Mouse (Mus musculus): ENCODE results near the gene Casp3. TPM values are rescaled to one million over a fixed set of nuclear protein-coding genes. Genes with fewer than 3 reads are reported as not detected.

The Casp3 gene
- polyA plus RNA-seq, 1 experiment from 2014 or later: 212 TPM

DNA sequence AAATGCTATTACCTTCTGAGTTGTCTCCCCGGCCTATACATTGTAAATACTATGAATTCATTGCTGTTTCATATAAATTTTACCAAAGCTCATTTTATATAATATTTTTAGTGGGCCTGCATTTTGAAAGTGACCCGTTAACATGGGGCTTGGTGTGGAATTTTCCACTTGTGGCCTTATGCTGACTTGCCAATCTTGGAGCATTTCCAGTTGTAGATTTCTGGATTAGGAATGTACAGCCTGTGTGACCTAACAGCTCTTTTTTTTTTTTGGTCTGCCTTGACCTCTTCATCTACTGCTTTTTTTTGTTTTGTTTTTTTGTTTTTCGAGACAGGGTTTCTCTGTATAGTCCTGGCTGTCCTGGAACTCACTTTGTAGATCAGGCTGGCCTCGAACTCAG lies 13.8 kb downstream of the Casp3 start:
- no peak overlapping the region for H3K4me3 ChIP-seq (replicated peaks)
- H3K27me3 ChIP-seq (replicated peaks): no peaks in the 10 kb centered on the region
- H3K9me3 ChIP-seq (replicated peaks): no peaks in the 10 kb centered on the region
- peaks cover 53% of the 10 kb centered on the region for H3K36me3 ChIP-seq
- 94% methylated on average over 4 of the region's 4 CpGs for WGBS
- H3K4me1 ChIP-seq: 0 out of 2 replicates have a peak, but pooled peaks cover 3% of the 10 kb centered on the region
- H3K4me2 ChIP-seq: no peak overlapping the region
- ATAC-seq (ENCODE audit: low FRiP score): no peak
- no peak overlapping the region for H3K9ac ChIP-seq (replicated peaks)
- H3K27ac ChIP-seq (replicated peaks): no peak overlapping the region

DNA sequence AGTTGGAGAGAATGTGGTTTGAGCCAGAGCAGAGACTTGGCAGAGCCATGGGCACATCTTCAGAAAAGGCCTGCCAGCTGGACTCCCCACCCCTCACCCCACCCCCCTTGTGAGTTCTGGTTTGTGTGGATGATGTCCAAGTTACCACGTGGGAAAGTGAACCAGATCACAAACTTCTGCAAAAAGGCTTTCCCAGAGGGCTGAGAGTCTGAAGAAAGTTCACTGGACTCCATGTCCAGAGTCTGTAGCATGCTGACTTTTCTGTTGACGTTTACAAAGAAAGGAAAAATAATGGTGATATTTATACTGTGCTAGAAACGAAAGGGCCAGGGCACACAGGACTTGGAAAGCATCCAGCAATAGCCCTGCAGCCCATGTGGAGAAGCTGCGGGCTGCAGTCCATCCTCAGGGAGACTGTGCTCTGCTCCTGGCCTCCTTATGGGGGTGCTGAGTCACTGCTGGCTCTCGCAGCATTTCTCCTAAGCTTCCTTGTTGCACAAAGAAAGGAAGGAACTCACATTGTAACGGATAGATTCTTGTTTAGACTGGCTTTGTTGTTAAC lies 22.0 kb downstream of the Casp3 start:
- Histone ChIP-seq H3K4me1 (no peaks in the 10 kb centered on the region), H3K27me3 (replicated peaks) (no peaks in the 10 kb centered on the region), H3K9me3 (replicated peaks) (no peaks in the 10 kb centered on the region), H3K4me3 (replicated peaks) (no peak overlapping the region), H3K4me2 (peak overlapping the region; percentile 31; the same call in 1 of the 2 replicates), H3K36me3 (peaks cover 32% of the 10 kb centered on the region), H3K27ac (replicated peaks) (peak overlapping the region; percentile 51), H3K9ac (replicated peaks) (no peak overlapping the region)
- WGBS: 60% methylated on average over 6 of the region's 6 CpGs
- ATAC-seq (ENCODE audit: low FRiP score): peak; percentile 70

DNA sequence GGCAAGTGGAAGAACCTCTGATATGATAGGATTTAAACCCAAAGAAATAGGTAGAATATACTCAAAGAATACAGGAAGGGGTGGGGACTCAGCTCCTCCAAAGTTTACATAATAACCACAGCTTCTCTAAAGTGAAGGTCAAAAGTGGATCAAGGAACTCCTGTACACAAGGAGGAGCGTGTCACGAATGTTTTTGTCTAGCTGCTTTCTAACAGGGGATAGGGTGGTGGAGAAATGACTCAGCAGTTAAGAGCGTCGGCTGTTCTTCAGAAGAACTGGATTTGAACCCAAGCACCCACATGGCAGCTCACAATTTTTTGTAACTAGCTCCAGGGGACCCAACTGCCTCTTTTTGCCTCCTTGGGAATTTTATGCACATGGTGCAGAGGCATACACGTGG lies 22.8 kb downstream of the Casp3 start:
- no peak overlapping the region for H3K4me2 ChIP-seq
- no peak overlapping the region for H3K4me3 ChIP-seq (replicated peaks)
- no peak for ATAC-seq (ENCODE audit: low FRiP score)
- no peaks in the 10 kb centered on the region for H3K9me3 ChIP-seq (replicated peaks)
- no peak overlapping the region for H3K9ac ChIP-seq (replicated peaks)
- WGBS: 86% methylated on average over 5 of the region's 5 CpGs
- no peak overlapping the region for H3K27ac ChIP-seq (replicated peaks)
- no peaks in the 10 kb centered on the region for H3K27me3 ChIP-seq (replicated peaks)
- no peaks in the 10 kb centered on the region for H3K4me1 ChIP-seq
- peaks cover 26% of the 10 kb centered on the region for H3K36me3 ChIP-seq

DNA sequence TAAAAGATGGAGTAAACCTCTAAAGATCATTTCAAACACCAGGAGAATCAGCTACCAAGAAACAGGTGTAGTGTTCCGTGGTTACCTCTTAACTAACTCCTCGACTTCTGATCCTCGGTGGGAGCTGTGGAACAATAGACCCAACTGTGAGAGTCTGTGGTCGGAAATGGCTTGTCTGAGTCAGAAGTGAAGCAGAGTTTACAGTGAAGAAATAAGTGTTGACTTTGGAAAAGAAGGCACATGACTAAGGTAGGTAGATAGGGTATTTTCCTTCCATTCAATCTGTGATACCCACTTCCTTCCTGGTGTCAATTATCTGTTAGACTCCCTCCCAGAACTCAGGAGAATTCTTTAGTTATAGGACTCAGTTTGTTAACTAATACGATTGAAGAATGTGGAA lies 24.2 kb downstream of the Casp3 start:
- no peak overlapping the region for H3K9ac ChIP-seq (replicated peaks)
- no peak for ATAC-seq (ENCODE audit: low FRiP score)
- H3K36me3 ChIP-seq: peaks cover 12% of the 10 kb centered on the region
- no peak overlapping the region for H3K4me3 ChIP-seq (replicated peaks)
- H3K4me2 ChIP-seq: no peak overlapping the region
- 87% methylated on average over 5 of the region's 5 CpGs for whole genome bisulfite sequencing
- H3K27me3 ChIP-seq (replicated peaks): no peaks in the 10 kb centered on the region
- H3K4me1 ChIP-seq: no peaks in the 10 kb centered on the region
- no peak overlapping the region for H3K27ac ChIP-seq (replicated peaks)
- H3K9me3 ChIP-seq (replicated peaks): no peaks in the 10 kb centered on the region

DNA sequence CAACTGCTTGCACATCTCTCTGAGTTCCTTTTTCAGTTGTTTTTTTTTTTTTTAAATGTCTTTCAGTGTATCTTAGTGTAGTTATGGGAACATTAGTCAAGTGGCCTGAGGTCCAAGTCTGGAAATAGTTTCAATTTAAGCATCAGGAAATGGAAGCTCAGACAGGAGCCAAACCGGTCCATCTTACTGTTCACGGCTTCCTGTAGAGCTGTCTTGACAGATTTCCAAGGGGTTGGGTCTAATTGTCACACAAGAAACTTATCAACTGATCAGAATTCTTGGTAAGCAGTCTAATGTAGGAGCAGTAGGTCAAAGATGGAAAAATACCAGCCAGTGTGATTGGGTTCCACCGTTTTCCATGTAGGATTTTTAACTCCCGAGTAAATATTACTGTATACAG lies 31.3 kb downstream of the Casp3 start:
- no peak for ATAC-seq (ENCODE audit: low FRiP score)
- Histone ChIP-seq H3K9ac (replicated peaks) (no peak overlapping the region), H3K4me3 (replicated peaks) (no peak overlapping the region), H3K36me3 (no peaks in the 10 kb centered on the region), H3K4me2 (no peak overlapping the region), H3K9me3 (replicated peaks) (no peaks in the 10 kb centered on the region), H3K27ac (replicated peaks) (no peak overlapping the region), H3K27me3 (replicated peaks) (no peaks in the 10 kb centered on the region), H3K4me1 (no peaks in the 10 kb centered on the region)
- 91% methylated on average over 4 of the region's 4 CpGs for WGBS

DNA sequence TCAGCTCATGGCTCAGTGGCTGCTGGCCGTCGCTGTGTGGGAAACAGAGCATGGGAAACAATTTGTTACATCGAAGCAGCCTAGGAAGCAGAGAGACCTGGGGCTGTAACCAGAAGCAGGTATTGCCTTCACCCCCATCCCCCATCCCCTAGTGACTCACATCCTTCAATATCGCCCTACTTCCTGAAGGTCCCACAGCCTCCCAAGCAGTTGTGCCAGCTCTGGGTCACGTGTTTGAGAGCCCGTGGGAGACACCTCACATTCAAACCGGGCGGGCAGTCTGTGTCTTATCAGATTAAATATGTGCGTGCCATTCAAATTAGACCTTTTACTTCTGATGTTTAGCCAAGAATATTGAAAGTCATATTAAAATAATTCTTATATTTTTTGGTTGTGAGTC lies 34.8 kb downstream of the Casp3 start:
- Histone ChIP-seq H3K4me1 (no peaks in the 10 kb centered on the region), H3K9me3 (replicated peaks) (no peaks in the 10 kb centered on the region), H3K9ac (replicated peaks) (no peak overlapping the region), H3K27me3 (replicated peaks) (no peaks in the 10 kb centered on the region), H3K36me3 (no peaks in the 10 kb centered on the region), H3K4me3 (replicated peaks) (no peak overlapping the region), H3K27ac (replicated peaks) (no peak overlapping the region), H3K4me2 (no peak overlapping the region)
- WGBS: 76% methylated on average over 9 of the region's 9 CpGs
- ATAC-seq (ENCODE audit: low FRiP score): no peak

DNA sequence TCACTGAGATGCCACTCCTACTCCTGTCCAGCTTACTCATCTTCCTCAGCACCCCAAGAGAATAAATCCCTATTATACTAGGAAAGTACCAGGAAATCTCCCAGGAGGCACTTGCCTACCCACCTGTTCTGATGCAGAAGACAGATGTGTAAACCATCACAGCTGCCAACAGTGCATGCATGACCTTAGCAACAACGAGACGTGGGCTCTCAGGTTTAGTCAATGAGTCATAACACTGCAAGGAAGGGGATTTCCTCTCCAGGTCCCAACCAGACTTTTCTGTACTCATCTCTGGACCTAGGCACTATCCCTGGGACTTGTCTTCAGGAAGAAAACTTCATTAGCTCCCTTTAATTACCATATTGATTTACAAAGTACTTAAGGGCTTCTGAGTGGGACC lies 38.8 kb downstream of the Casp3 start:
- Histone ChIP-seq H3K36me3 (no peaks in the 10 kb centered on the region), H3K4me1 (no peaks in the 10 kb centered on the region), H3K4me2 (no peak overlapping the region), H3K4me3 (replicated peaks) (no peak overlapping the region), H3K27me3 (replicated peaks) (no peaks in the 10 kb centered on the region), H3K9ac (replicated peaks) (no peak overlapping the region), H3K27ac (replicated peaks) (no peak overlapping the region), H3K9me3 (replicated peaks) (no peaks in the 10 kb centered on the region)
- no peak for ATAC-seq (ENCODE audit: low FRiP score)
- WGBS: 82% methylated on average over 2 of the region's 2 CpGs

DNA sequence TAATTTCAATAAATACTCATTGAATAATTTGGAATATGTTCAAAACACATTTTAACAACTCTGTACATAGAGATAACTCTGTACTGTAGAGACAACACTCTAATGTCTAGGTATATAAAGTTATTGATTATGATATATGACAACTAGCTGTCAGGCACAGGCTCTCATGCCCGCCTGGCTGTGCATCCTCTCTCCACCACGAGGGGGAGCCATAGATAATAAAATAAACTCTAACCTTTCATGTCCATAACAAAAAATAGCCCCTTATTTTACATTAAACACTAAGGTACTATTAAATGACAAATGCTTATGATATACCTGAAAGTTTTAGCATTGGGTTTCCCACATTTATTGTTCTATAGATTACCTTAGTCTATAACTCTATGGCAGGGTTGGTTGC lies 54.4 kb downstream of the Casp3 start:
- no peak overlapping the region for H3K4me3 ChIP-seq (replicated peaks)
- H3K36me3 ChIP-seq: no peaks in the 10 kb centered on the region
- H3K27me3 ChIP-seq (replicated peaks): no peaks in the 10 kb centered on the region
- no peaks in the 10 kb centered on the region for H3K9me3 ChIP-seq (replicated peaks)
- ATAC-seq (ENCODE audit: low FRiP score): no peak
- H3K4me2 ChIP-seq: no peak overlapping the region
- 2% methylated on average over 2 of the region's 2 CpGs for WGBS
- H3K27ac ChIP-seq (replicated peaks): no peak overlapping the region
- H3K4me1 ChIP-seq: no peaks in the 10 kb centered on the region
- no peak overlapping the region for H3K9ac ChIP-seq (replicated peaks)

DNA sequence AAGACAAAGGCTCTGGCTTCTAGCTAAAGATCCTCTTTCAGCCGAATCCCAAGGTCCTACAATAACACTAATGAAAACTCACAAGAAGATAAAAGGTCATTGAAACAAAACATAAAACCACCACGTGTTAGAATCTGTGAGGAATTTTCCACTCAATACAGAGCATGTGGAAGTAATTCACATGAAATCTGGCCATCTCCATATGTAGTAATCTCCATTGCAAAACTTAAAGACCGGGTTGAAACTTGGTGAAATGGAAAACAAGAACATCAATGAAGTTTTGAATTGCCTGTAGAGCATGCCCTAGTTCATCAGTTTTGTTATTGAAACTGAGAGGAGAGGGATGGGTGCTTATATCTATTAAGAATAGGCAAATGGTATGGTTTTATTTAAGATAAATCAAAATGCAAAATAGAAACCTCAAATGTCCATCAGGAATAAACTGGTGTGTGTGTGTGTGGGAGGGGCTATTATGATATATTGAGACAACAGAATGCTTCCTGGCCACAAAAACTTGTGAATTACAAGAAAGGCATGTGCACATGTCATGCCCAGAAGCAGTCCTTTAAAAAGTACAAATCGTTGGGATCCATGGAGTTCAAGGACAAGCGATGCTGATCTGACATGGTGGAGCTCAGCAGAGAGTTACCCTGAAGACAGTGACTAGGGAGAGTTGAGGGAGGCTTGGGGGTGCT lies 63.7 kb downstream of the Casp3 start:
- WGBS: 71% methylated on average over 5 of the region's 5 CpGs
- H3K9me3 ChIP-seq (replicated peaks): no peaks in the 10 kb centered on the region
- H3K9ac ChIP-seq (replicated peaks): no peak overlapping the region
- H3K27me3 ChIP-seq (replicated peaks): no peaks in the 10 kb centered on the region
- no peak overlapping the region for H3K4me3 ChIP-seq (replicated peaks)
- no peaks in the 10 kb centered on the region for H3K36me3 ChIP-seq
- H3K4me1 ChIP-seq: no peaks in the 10 kb centered on the region
- H3K27ac ChIP-seq (replicated peaks): no peak overlapping the region
- H3K4me2 ChIP-seq: no peak overlapping the region
- no peak for ATAC-seq (ENCODE audit: low FRiP score)

DNA sequence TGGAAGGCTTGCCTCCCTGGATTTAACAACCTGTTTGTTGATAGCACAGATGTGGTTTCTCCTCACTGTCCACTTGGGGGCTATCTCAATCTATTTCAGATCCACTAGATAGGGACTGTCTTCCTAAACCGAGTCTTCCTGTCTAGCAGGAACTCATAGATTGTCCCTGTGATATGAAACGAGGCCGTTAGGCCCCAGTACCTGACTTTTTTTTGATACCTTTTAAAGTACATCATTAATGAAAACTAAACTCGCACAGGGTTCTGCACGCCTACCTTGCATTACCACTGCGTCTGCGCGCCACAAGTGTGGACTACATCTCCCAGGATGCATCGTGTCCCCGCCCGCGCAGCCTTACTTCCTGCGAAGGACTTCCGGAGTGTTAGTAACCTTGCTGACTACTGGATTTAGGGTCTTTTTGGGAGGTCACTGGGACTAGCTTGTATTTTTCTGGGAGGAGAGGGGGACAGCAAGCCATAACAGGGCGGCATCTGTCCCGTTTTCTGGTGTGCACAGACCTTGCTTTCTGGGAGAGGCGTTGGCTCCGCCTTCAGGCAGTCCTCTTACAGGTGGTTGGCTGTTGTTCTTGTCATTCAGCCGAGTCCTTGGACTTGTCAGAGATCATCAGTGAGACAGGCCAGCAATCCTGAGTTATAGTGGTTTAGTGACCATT lies 69.7 kb downstream of the Casp3 start:
- peak overlapping the region; percentile 58 for H3K4me3 ChIP-seq (replicated peaks)
- no peaks in the 10 kb centered on the region for H3K27me3 ChIP-seq (replicated peaks)
- H3K4me1 ChIP-seq: 0 out of 2 replicates have a peak, but pooled peaks cover 4% of the 10 kb centered on the region
- ATAC-seq (ENCODE audit: low FRiP score): peak; percentile 100
- peak overlapping the region; percentile 61 for H3K9ac ChIP-seq (replicated peaks)
- WGBS: under 1% methylated on average over 19 of the region's 19 CpGs
- no peaks in the 10 kb centered on the region for H3K36me3 ChIP-seq
- peak overlapping the region; percentile 91 for H3K27ac ChIP-seq (replicated peaks)
- peak overlapping the region; percentile 56 for H3K4me2 ChIP-seq
- H3K9me3 ChIP-seq (replicated peaks): no peaks in the 10 kb centered on the region
